Mouse (Mus musculus): ENCODE measurements around the gene Slc28a1.
A peak's percentile ranks its signal among the peaks of the same experiment; 100 is the strongest.

The Slc28a1 gene

DNA sequence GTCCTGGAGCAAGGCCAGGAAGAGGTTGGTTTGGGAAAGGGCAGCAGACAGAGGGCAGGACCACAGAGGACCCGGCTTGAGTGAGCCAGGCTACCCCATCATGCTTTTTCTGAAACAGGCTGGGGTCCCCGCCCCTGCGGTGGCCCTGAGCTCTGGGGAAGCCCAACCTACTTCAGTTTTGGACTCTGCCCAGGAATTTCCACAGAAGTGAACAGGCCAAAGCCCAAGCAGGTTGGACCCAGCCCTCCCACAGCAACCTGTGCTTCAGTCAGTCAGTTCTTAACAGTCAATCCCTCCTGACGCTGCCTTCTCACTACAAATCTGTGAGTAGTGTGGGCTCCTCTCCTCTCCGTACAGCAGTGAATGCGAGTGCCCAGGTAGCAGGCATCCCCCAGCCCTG is at the start of gene Slc28a1:
Slc28a1 (plus strand) TSS at position 245 of the 400 bp plus-strand sequence.
- no peak for DNase-seq

DNA sequence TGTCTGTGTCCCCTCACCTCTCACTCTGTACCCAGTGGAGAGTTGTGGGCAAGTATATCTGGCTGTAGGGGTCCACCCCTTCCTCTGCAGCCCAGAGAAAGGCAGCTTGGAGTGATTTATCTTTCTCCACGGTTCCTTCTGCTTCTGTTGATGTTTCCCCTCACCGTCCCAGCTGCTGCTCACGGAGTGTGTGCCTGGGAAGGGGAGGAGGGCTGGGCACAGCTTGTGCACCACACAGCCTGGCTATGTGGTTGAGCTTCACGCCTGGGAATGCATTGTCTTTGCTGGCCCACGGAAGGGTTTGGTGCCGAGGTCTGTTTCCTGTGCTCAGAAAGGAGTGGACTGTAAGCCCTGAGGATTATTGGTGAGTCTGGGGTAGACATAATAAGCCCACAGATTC is 47.9 kb upstream of the Slc28a1 start:
- no peak for DNase-seq

DNA sequence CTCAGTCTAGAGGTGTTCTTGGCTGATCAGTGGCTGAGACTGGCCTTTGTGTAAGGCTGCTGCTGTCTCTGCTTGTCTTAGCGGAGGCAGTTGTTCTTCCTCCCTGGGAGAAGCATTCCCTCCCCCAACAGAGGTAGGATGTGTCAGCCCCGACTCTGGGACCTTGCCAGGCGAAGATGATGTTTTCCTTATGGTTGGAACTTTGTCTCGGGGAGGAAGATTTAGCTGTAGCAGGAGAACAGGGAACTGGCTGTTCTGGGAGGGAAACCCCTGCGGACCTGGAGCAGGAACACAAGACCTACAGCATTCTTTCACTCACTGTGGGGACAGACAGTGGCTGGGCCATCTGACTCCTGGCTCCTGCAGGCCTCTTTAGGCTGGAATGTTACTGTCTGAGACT is 42.1 kb upstream of the Slc28a1 start:
- peak; percentile 67 for DNase-seq

DNA sequence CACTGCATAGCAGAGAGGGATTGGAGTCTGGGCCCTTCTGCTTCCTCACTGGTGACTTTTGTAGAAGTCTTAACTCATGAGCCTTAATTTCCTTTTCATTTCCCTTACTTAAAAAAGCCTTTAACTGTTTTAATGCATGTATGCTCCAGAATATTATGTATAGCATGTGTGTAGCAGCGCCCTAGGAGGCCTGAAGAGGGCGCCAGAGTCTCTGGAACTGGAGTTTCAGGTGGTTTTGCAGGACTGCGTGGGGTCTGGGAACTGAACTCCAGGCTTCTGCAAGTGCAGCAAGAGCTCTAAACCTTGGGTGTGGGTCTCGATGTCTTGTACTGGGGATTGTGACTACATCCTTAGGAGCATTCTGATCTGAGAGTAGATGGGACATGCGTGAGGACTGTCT is 41.3 kb upstream of the Slc28a1 start:
- DNase-seq: no peak

DNA sequence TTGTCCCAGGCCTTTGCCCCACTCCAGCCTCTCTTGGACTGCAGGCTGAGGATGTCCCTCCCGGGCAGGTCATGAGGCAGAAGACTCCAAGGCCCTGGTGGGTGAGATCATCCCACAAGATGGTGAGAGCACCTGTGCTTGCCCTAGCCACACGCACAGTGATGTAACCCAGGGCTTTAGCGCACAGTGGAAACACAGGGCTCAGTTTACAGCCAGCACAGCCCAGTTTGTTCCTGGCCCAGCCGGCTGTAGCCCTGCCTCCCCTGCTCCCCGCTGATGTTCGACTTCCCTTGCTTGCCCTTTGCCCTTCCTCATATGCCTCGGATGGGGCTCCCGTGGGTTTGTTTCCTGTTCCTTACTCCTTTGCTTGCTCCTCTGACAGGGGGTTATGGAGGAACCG is 40.1 kb upstream of the Slc28a1 start:
- DNase-seq: no peak

DNA sequence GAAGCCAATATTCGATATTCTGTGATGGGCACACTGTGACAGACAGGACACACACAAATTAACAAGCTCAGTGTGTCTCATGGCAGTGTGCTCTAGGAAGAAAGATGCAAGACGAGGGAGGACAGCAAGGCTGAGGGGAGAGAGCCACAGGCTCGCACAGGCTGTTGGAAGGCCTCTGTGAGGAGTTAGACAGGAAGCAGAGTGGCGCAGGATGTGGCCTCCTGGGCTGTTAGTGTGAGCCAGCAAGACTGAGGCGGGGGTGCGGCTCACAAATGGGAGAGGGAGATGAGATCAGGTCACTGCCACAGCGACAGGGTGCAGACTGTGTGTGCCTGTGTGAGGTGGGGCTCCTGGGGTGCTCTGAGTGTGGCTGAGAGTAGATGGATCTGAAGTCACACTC is 39.3 kb upstream of the Slc28a1 start:
- DNase-seq: peak; percentile 54

DNA sequence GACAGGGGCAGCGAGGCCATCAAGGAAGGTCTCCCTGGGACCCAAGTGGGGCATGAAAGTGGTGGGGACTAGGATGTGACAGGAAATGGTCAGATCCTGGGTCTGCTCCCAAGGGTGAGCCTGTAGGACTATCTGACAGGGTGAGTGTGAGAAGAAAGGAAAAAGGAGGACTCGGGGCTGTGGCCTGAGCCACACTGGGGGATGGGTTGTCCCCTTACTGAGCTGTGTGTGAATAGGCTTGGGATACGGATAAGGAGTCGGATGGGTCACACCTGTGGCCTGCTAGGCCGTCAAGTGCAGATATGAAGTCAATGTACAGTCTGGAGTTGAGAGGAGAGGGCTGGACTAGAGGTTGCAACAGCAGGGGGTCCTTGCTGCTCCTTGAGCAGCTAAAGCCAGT is 38.9 kb upstream of the Slc28a1 start:
- no peak for DNase-seq

DNA sequence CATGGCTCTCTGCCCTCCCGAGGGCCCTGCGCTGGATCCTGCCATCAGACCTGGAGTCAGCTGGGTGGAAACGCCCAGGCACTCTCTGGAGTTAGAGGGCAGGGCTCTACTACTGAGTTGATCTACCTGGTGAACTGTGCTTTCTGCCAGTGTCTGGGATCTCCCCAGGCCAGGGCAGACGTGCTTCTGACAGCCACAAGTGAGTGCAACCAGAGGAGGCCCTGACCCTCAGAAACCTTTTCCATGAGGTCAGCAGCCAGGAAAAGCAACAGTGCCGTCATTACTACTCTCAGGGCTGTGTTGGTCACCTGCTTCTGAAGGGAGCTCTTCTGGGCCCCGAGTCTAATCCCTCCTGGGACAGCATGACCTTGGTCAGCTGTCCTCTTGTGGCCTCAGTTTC is 37.6 kb upstream of the Slc28a1 start:
- DNase-seq: no peak

DNA sequence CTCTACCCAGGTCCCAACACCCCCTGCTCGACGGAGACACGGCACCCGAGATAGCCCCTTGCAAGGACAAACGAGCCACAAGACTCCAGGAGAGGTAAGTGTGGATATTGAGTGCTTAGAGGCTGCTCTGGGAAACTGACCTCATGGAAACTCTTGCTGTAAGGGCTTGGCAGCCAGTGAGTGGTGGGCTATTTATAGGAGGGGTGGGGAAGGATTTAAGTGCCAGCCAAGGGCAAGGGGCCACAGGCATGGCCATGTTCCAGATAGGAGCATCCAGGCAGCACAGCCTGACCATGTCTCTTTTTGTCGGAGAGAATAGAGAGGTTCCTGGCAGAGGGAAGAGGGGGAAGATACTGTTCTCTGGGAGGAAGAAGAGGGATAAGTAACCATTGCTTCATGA is 35.9 kb upstream of the Slc28a1 start:
- no peak for DNase-seq

DNA sequence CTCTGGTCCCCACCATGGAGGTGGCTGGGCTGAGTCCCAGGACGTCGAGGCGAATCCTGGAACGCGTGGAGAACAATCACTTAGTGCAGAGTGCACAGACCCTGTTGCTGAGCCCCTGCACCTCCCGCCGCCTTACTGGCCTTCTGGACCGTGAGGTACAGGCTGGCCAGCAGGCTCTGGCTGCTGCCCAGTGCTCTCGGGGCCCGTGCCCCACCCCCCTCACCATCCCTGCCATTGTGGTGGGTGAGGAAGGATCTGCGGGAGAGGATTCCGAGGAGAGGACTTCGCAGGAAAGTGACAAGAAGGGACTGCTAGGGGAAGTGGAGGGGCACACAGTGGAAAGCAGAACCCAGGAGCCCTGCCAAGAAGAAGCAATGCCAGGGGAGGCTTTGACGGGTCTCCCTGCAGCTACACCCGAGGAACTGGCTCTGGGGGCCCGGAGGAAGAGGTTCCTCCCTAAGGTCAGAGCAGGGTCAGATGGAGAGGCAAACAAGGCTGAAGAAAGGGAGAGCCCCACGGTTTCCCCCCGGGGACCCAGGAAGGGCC is 21.1 kb upstream of the Slc28a1 start:
- no peak for DNase-seq

DNA sequence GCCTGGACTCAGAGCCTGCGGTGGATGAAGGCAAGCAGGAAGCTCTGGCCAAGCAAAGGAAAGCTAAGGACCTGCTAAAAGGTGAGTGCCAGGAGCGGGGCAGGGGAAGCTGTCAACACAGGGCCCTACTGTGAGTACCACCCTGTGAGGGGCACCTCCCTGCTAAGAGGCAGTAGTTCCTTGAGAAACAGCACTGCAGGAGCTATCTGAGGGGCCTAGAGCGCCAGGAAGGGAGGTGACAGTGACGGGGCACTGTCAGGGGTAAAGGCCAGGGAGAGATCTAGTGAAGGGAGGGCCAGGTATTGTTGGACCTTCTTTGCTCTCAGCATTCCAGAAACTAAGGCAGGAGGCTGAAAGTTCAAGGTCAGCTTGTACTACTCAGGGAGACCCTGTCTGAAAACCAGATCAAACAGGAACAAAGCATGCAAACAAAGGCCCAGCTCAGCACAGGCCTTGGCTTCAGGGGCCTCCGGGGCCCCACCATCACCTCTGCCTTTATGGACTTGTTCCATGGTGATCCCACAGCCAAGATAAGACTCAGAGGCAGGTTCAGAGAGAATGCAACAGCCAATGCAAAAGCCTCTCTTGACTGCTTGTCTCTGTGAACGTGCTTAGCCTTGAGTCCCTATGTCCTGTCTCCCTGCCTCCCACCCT is 20.4 kb upstream of the Slc28a1 start:
- no peak for DNase-seq

DNA sequence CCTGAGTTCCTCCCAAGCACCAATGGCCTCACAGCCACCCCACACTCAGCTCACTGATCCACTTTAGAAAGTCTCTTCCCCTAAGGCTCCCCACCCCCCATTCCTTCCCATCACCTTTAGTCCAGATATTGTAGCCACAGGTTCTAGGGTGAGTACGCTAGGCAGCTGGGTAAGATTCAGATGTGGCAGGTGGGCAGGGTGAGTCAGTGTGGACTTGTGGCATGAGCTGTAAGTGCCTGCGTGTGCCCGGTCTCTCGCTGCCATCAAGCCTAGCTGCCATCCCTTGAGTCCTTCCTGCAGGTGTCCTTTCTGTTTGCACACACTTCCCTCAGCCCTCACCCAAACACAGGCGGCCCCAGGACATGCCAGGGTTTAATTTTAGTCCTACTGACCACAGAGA is 14.3 kb upstream of the Slc28a1 start:
- DNase-seq: no peak

DNA sequence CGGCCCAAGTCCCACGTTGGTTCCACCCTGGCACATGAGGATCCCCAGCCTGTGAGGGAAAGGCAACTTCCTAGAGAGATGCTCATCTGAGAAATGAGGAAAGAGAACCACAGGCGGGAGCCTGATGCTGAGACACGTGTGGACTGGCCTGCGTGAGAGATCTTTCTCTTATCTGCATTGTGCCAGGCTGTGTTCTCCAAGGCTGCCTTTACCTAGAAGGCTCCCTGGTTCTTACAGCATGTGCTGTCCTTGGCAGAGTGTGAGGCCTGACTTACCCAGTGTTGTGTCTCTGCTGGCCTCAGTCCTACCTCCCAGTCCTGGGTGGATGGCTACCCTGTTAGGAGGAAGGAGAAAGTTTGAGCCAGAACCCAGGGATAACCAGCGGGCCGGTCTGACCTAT is 11.7 kb upstream of the Slc28a1 start:
- DNase-seq: no peak

DNA sequence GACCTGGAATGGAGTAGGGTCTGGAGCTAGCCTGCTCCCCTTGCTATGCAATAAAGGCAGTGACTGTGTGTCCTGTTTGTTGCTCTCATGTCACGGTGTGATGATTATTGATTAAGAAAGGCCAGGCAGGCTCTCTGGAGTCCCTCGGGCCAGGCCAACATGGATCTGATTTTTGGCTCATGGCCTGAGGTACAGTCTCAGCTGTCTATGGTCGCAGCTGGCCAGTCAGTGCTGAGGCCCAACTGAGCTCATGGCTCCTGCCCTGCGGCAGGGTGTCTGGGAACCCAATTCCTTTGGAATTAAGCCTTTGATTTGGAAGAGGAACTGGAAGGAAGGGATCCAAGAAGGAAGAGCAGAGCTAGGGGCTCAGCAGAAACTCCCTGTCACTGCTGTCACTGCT is 9.1 kb upstream of the Slc28a1 start:
- peak; percentile 15 for DNase-seq

DNA sequence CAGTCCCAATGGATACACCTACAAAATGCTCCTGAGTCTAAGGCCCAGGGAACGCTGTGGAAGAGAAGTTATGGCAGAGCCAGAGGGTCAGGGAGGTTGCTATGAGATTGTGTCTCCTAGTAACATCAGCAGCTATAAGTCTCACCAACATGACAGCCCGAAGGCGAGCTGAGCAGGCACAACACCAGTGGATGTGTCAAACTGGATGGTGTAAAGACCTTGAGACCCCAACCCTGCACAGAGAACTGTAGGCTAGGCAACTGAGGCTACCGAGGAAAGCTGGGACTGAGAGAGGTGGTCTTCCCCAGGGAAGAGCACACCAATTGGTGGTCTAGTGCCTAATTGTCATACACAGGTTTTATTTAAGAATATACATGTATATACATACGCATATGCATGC is 6.4 kb upstream of the Slc28a1 start:
- no peak for DNase-seq

DNA sequence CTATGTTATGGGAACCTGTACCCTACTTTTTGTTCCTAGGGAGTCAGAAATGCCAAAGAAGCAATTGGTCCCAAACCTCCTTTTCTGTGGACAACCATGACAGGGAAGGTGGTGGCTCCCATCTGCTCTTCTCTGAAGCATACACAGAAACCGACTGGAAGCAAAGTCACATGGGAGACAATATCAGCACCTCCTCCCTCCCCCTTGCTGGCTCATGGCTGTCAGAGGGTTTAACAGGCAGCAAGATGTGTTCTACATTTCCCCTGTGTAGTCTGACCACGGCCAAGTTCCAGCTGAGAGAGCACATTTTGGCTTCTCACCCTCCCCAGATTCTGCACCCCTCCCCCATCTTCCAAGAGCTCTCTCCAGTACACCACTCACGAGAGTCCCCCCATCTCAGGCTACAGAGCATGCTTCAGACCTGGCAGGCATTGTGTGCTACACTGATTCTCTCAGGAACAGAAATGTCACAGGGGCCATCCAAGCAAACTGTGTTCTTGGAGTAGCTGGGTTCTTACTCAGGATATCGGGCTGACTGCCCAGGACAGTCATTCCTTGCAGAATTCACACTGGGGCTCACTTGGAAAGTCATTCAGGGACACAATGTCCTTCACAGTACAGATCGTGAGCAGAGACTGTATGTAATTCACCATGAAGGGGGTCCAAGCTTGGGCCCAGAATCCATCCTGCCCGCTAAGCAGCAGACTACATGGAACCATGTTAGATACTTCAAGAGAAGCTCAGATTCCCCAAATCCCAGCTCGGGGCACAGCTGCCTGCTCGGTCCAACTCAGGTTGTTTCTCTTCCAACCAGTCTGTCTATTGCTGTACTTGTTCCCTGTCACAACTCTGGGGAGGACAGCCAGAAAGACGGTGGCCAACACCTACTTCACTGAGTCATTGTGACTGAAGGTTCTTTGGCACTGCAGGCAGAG is 4.6 kb upstream of the Slc28a1 start:
- peak; percentile 86 for DNase-seq

DNA sequence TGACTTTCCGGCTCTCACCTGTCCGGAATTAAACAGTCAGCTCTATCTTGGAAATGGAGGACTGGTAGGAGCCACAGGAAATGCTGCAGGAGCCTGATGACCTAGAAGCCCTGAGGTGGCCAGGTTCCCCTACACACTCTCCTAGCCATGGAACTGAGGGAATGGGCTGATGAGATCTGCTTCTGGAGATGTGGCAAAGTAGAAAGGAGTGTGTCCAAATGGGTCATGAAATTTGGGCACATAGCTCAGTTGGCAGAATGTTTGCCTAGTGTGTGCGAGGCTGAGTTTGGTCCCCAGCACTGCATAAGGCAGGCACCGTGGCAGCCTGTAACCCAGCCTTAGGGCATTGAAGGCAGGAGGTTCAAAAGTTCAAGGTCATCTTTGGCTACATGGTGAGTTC is 3.8 kb upstream of the Slc28a1 start:
- DNase-seq: no peak

DNA sequence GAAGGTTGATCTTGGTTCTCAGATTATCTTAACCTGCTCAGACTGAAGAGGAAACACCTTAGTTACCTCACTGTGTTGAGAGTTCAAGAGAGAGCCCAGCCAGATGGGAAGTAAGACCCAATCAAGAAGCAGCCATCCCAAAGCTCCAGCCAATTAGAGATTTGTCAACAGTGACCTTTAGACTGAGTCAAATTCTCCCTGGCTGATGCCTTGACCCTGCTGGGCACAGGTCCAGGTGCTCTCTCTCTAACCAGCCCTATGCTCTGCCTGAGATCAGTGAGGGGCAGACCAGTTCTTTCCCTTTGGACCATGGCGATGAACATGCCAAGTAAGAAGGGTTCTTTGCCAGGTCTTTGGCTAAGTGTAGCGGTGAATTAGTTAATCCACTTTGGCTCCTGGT is 2.9 kb upstream of the Slc28a1 start:
- DNase-seq: no peak

DNA sequence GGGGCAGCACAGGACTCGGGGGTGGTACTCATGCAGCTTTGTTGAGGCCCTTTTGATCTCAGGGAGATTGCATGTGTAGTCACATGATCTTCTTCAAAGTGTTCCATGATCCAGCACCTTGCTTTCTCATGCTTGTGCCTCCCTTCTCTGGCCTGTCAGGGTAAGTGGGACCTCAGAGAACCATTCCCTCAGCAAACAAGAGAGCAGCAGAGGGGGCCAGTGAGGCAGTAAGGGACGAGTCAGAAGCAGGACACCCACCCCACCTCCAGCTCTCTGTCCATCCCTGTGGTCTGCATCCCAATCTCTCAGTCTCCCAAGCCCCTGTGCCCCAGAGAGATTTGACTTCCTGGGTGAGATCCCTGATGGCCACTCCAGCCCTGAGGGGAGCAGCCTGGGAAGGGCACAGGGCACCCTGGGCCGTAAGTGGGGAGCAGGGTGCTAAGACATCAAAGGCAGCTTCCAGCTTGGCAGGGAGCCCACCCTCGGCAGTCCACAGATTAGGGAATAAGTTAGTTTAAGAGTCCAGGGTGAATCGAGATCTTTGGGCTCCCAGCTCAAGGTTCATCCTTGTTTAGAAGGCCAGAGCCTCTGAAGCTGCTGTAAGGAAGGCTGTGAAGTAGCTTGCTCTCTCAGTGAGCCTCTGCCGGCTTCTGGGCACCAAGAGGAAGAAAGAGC is 1.8 kb upstream of the Slc28a1 start:
- DNase-seq: peak; percentile 72

DNA sequence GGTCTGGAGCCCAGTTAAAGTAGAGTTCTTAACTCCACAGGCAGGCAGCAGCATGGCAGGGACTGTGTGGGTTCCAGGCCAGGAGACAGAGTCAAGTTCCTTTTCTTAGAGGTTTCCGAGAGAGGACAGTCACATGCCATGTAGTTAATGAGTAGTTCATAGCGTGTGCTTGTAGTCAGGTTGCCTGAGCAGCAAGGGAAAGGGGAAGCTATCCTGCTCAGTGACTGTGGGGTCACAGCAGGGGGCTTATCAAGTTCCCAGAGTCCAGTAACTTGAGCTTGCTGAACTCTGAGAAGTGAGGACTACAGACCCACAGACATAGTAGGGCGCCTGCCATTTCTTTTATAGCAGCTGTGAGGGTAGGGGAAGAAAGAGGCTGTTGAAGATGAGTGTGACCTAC is 6.5 kb downstream of the Slc28a1 start:
- no peak for DNase-seq

DNA sequence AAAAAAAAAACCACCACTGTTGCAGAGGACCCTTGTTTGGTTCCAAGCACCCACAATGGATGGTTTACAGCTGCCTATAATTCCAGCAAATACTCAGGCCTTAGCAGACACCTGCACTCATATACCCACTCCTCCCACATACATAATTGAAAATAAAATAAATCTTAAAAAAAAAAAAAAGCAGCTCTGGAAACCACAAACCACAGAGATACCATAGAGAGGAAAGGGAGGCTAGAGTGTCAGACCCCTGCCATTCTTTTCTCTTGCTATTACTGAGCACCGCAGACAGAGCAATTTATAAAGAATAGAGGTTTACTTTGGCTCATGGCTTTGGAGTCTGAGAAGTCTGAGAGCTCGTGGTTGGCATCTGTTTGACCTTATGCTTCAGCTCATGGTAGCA is 8.2 kb downstream of the Slc28a1 start:
- no peak for DNase-seq

DNA sequence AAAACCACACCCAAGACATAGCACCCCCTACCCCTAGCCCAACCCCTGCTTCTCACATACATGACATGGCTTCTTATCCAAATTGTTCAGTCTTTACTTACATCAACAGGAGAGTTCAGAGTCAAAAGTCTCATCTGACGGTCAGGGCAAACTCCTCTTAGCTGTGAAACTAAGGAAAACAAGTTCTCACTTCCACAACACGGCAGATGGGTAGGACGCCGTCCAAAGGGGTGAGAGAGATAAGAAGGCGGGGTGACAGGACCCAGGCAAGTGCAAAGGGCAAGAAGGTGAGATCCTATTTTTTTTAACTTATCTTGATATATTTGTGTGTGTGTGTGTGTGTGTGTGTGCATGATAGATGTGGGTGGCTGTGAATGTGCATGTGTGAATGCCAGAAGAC is 9.0 kb downstream of the Slc28a1 start:
- DNase-seq: no peak

DNA sequence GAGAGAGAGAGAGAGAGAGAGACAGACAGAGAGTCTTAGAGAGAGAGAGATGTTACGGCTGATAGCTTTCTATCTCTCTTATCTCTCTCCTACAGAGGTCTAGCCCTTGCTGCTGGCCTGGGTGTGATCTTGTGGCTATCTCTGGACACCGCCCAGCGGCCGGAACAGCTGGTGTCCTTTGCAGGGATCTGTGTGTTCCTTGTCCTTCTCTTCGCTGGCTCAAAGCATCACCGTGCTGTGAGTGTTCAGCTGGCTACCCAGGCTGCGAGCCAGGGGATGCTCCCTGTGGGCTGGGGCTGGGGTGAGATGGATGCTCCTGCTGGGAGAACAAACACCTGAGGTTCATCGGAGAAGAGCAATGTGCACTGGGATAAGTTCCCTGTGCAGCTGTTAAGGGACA is 10.2 kb downstream of the Slc28a1 start:
- no peak for DNase-seq

All from lung, postnatal 10 days (tissue).